Mouse (Mus musculus) heart, adult 11 months (tissue): Measurements from ENCODE around the gene Cd2bp2.

Experiments used
- DNase-seq: peaks from one replicate; pipeline ENCODE4 v3.0.0; 2022

Cd2bp2 gene

DNA sequence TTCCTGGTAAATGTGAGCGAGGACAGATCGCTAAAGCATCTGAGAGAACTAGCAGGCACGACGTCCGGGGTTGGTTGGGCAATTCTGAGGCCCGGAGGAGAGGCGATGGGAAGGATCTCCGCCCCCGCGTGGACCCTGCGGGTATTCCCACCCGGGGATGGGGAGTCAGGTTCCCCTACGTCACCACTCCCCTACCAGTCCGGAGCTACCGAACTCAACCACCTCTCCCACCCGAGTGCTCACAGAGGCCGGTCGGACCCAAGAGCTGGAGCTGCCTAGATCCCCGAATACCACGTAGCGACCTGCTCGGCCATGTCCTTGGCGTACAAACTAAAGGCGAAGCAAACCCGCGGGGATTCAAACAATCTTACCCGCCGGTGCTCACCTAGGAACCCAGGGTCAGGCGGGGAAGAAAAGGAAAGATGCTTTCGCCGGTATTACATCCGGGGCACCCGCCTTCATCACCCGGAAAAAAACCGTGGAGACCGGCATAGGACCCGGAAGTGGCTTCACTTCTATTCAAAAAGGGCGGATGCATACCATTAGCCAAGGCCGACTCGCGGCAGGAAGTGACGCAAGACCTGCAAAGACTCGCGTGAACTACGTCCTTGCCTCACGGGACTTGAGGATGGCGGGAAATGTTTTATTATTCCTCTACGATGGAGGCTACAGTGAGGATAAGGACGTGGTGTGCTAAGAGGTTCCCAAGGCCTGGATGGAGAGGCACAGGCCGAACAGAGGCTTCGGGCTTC lies at the start of gene Cd2bp2:
Gene Cd2bp2 (minus strand): TSS at position 507 of the 752 bp plus-strand sequence.
- peak; percentile 99 for DNase-seq

DNA sequence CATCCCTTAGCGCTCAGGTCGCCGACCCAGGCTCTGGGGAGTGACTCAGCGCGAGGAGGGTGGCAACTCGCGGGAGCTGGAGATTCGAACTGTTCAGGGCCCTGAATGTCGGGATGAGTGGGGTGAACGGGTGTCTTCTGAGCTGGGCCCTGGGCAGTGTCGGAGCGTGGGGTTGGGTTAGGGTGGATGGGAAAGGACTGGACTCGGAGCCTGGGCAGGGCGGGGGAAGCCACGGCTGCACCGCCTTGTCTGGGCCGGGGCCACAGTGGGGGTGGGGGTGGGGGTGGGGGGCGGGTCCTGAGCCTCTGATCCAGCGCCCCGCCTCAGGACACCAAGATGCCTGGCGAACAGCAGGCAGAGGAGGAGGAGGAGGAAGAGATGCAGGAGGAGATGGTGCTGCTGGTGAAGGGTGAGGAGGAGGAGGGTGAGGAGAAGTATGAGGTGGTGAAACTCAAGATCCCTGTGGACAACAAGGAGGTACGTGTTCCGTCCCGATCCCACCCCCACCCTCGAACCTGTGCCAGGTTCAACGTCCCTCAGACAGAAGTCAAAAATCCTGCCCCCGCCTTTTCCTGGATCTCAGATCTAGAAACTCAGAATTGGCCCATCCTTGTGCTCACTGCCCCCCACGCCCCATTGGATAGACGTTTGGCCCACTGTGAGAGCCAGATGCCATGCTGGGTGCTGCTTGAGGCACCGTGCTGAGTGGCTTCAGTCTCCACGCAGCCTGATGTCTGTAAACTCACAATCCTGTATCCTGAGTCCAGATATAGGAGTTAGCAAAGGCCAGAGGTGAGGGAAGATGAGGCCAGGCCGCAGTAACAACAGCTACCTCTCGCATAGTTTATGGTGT lies 49.0 kb upstream of the Cd2bp2 start:
- no peak for DNase-seq

DNA sequence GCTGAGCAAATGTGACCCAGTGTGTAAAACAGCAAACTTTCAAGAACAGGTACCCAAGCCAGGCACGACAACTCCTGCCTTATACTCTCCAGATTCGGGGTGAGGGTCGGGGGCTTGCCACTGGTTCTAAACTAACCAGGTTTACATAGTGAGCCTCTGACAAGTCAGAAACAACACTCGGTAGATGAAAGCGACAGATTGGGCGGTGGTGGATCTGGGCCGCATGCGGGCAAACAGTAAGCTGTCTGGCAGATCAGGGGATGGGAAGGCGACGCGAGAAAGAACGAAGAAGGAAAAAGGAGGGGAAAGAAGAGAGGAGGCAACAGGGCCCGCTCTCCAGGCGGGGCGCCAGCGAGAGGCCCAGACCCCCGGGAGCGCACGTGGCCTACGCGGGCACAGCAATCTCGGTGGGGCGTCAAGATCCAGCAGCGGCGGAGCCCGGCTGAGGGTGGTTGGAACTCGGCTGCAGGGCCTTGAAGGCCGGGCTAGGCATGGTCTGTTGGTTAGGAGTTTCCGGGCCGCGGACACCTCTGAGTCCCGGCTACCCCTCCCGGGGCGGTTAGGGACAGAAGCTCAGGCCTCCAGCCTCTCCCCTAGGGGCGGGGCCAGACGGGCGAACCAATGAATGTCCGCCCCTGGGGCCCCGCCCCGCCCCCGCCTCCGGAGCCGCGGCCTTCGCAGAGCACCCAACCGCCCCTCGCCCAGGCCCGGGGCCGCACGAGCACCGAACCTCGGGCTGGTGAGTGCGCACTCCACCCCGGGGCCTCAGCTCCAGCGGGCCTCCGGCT lies 48.2 kb upstream of the Cd2bp2 start, which contains the start of gene Zfp771:
Gene Zfp771 (plus strand): TSS at position 405 of the 788 bp plus-strand sequence.
- DNase-seq = peak; percentile 100

- DNase-seq = no peak
Measured at GRCm38 (mm10) chr7:127243361-127243867, 47.6 kb upstream of the Cd2bp2 start.

DNA sequence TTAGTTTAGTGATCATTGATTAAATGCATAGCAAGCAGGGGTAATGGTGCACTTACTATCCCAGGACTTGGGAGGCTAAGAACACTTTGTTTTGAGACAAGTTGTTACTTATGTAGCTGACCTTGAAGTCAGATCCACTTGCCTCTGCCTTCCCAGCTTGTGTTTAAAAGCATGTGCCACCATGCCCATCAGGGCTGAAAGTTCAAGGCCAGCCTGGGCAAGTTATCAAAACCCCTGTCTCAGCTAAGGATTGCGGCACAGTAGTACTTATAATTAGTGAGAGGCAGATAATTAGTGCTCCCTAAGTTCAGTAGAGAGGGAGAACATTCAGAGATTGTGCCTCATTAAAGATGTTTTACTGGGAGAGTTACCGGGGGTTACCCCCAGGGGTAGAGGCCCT lies 38.9 kb upstream of the Cd2bp2 start:
- no peak for DNase-seq

DNA sequence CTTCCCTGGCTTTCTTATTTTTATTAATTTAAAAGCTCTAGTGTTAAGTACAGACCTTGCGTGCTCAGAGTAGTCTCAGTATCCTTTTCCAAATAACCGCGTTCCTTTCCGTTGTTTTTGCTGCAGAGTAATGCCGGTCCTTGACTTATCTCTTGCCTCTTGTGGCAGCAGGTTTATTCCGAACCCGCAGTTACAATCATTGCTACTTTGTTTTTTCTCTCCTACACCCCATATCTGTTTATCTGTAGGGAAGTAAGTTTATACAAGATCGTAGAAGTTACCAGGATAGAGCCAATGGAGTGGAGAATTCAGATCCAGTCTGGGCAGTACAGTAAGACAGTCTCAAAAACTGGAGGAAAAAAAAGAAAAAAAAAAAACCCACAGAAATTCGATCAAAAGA lies 37.9 kb upstream of the Cd2bp2 start:
- no peak for DNase-seq

- DNase-seq = no peak
Measured at GRCm38 (mm10) chr7:127233368-127233749, 37.5 kb upstream of the Cd2bp2 start.

DNA sequence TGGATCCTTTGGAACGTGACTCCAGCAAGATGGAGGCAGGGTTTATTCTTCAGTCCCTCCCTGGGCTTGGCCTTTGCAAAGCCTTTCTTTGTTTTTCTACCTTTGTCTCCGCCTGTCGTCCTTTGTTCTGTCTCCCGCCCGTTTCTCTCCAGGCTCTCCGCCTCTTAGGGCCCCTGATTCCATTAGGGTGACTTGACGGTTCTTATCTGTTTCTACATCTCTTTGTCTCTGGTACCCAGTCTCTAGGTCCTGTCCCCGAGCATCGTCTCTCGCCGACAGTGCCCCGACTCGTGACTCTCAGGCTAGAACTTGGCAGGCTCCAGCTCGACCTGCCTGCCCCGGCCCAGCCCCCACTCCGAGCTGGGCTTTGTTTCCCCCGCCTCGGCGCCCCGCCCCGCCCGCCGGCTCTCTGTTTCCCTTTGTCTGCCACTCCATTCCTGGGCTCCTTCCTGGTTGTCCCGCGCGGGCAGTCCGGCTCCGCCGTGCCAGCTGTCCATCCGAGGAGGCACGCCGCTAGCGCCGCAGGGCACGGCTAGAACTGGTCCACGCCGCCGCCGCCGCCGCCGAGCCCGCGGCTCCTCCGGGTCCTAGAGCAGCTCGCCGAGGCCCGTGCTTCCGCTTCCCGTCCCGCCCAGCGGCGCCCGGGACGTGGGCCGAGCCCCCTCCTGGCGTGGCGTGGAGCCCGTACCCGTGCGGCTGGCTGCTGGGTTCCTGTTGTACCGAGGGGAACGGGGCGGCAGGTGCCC lies 36.9 kb upstream of the Cd2bp2 start, which contains the start of the genes Zfp553 and Sept1:
Gene Zfp553 (plus strand): TSS at position 440 of the 746 bp plus-strand sequence.
Gene Sept1 (minus strand): TSS at position 509 of the 746 bp plus-strand sequence.
- peak; percentile 99 for DNase-seq

DNA sequence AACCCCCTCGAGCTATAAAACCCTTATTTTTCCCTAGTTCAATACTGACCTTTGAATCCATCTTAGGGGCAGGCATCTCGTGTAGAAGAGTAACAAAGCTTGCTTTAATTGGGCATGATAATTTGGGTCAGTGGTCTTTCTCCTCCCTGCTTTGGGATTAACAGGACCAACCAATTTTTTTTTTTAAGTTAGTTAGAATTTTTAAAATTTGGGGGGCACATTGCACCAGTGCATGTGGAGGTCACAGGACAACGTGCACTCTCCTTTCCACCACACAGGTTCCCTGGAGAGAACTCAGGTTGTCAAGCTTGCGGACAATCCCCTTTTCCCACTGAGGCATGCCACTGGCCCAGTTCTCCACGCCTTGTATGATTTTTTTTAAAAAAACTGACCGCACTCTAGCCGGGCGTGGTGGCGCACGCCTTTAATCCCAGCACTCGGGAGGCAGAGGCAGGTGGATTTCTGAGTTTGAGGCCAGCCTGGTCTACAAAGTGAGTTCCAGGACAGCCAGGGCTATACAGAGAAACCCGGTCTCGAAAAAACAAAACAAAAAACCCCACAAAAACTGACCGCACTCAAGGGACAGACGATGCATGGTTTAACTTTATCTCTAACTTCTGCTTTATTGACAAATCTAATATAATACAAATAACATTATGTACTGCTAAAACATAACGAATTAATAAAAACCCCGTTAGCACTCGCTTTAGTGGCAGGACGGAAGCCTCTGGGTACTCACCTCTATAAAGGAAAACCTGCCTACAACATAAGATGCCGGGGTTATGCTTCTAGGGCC lies 36.2 kb upstream of the Cd2bp2 start:
- DNase-seq = no peak

DNA sequence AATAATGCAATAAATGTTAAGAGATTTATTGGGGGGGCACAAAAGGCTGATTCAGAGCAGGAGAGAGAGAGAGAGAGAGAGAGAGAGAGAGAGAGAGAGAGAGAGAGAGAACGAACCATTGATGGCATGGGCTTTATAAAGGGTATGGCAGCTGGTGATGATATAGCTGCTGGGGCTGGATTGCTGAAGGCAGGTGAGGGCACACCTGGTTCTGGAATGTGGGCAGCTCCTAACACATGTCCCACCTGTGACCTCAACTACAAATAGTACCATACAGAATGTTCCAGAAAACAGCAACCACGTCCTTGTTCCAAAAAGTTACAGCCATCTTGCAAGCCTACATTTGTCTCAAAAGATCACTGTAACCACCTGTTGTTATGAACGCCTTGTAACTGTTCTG lies 35.5 kb upstream of the Cd2bp2 start:
- no peak for DNase-seq

GRCm38 (mm10) chr7:127228615-127229303 lies 32.9 kb upstream of the Cd2bp2 start:
- DNase-seq = peak; percentile 93

- no peak for DNase-seq
Measured at GRCm38 (mm10) chr7:127225147-127225995, 29.5 kb upstream of the Cd2bp2 start.

GRCm38 (mm10) chr7:127224616-127225015 lies 28.8 kb upstream of the Cd2bp2 start:
- no peak for DNase-seq

DNA sequence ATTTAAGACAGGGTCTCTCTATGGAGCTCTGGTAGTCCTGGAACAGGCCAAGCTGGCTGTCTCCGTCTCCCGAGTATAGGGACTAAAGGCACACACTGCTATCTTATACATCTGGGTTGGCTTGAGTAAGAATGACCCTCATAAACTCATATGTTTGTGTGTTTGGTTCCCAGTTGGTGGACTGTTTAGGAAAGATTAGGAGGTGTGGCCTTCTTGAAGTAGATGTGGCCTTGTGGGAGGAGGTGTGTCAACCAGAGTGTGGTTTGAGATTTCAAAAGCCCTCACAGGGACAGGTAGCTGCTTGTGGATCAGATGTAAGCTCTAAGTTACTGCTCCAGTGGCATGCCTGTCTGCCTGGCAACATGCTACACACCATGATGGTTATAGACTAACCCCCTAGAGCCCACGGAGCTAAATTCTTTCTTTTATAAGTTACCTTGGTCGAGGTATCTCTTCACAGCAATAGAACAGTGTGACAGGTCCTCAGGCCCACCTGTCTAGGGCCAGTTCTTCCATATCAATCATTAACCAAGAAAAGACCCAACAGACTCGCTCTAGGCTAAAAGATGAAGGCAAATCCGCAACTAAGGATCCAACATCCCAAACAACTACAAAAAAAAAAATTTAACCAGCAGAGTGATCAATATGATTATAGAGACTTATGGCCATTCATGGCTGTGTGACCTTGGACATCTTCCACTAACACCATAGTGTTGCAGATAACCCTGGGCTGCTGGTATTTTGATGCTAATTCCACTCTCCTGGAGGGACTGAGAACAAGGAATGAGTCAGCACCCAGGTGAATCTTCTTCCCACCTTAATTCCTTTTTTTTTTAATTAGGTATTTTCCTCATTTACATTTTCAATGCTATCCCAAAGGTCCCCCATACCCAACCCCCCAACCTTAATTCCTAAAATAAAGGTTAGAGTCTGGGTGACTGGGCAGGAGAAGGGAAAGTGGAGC lies 27.9 kb upstream of the Cd2bp2 start:
- DNase-seq = no peak

DNA sequence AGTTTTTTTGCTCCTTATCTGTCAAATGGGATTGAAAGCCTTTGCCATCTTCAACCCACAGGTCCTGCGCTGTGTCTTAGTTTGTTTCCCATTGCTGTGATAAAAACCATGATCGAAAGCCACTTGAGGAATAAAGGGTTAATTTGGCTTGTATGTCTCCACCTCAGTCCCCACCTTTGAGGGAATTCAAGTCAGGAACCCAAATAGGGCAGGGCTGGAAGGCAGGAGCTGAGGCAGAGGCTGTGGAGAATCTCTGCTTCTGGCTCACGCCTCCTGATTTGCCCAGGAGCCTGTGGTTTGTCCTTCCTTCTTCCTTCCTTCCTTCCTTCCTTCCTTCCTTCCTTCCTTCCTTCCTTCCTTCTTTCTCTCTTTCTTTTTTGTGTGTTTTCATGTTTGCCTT lies 27.3 kb upstream of the Cd2bp2 start:
- no peak for DNase-seq

DNA sequence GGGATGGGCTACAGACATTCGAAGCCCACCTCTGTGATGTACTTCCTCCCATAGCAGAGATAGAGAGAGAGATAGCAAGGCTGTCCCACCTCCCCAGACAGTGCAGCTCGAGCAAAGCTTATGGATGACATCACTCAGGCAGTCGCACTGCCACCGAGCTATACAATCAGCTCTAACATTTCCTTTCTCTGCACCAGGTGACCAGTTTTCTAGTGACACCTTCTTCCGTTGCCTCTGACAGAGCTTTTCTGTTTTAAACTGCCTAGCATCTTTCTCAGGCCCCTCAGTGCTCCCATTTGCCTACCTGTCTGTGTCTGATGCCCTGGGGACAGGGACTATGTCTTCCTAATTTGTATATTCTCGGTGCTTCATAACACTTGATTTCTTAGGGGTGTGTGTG lies 24.6 kb upstream of the Cd2bp2 start:
- no peak for DNase-seq

- no peak for DNase-seq
Measured at GRCm38 (mm10) chr7:127218670-127219069, 22.8 kb upstream of the Cd2bp2 start.

DNA sequence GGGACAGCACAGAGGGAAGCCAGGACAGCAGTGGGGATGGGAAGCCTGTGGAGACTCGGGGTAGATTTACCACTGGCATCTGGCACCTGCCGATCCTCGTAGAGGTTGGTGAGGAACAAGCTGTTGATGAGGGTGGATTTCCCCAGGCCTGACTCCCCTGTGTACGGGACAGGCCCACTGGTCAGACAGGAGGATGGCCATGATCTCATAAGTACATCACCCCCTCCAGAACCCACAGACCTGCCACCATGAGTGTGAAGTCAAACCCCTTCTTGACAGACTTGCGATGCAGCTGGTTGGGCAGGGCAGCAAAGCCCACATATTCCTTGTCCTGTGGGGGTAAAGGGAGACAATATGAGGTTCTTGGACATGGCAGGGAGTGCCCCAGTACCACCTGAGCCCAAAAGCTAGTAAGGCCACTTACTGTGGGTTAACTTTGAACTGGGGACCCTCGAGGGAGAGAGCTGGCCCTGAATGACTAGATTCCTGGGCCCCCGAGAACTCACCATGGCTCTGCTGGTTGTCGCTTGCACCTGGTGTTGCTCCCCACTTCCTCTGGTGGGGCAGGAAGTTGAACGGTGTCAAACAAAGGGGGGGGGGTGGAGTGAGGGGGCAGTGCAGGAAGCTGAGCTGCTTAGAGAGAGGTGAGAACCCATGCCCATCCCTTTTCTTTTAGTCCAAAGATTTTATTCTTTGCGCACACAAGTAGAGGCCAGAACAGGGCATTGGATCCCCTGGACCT lies 22.2 kb upstream of the Cd2bp2 start:
- peak; percentile 77 for DNase-seq
